Mouse (Mus musculus) brain, adult 2 months (tissue): ENCODE measurements at regions not wholly inside any gene's neighbourhood (a gene's known extent, or its start where the extent isn't known, plus 50 kb on each side); places are given as distances from the start of the nearest gene placed in this dataset.
"Not testable (repeated sequence)": the region's sequence is repeated elsewhere in the genome, so short reads cannot be mapped to it uniquely, and the experiment has no call there.

Experiments
- DNase-seq: peaks from one replicate; pipeline ENCODE4 v3.0.0; 2011; ENCODE audit warnings: low read depth, low spot score

DNA sequence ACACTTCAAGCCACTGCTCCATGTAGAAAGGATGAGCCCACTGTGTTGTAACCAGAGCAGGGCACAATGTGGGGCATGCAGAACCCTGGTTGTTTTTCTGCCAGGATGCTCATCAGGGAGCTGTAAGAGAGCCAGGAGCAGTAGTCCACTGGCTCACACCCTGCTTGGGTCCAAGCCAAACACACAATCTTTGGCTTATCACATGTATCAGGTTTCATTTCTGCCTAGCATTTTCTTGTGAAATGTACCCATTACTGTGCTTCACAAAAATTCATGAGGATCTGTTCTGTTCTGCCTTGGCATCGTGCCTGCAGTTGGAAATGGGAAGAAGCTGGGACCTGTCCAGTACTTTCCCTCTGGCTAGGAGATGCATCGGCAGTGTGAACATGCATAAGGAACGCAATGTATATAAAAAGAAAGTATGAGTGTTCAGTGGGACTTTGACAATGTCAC, 491.6 kb upstream of the Igfbp3 start:
- peak; percentile 86 for DNase-seq

- no peak for DNase-seq
Measured at GRCm38 (mm10) chr11:7697591-7697990, 483.9 kb upstream of the Igfbp3 start.

- DNase-seq = not testable (repeated sequence)
Measured at GRCm38 (mm10) chr11:7689701-7690100, 476.0 kb upstream of the Igfbp3 start.

DNA sequence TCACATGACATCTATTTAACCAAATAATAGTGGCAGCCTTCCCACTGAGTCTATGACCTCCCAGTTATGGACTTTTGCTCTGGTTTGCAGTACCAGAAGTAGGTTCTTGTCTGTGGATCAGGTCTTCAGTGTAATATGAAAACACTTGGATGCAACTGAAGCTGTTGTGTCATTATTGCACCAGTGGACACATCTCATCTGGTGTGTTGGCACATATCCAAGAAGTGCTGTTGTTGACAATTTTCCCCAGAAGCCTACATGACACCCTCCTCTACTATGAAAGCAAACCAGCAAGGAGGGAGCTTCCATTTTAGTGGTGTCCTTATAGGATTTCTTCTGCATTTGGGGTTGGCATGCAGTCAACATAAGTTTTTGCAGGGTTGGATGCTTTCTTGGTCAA, 459.1 kb upstream of the Igfbp3 start:
- no peak for DNase-seq

DNA sequence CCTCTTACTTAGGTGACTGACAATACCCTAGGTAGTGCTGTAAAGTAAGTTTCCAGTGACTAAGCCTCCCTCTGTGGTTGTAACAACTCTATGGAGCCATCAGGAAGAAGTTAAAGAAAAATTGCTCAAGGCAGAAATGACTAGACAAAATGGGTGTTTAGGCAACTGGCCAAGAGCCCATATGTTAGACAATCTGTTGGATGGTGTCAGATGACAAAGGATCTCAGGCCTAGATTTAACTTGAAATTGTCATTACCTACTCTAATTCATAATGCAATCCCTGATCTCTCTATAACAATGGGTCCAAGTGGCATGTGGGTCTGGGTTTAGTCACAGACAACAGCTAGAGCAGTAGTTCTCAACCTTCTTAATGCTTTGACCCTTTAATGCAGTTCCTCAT, 416.9 kb upstream of the Igfbp3 start:
- DNase-seq = peak; percentile 60

GRCm38 (mm10) chr11:7625256-7625655, 411.5 kb upstream of the Igfbp3 start:
- DNase-seq = peak; percentile 50

DNA sequence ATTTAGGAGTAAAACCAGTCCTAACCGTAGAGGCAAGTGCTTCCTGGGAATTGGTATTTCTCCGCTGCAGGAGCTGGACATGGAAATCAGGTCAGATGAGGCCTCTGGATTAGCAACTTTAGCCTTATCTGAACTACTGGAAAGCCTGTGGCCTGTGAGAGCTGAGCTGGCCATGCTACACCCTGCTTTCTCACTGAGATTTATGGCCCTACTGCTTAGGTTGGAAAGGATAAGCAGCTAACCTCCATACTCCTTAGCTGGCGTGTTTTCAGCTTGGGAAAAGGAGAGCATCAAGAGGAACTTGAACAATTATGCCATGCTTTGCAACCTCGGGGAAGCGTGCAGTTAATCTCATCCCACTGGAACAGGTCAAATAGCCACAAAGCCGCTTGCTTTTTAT, 406.6 kb upstream of the Igfbp3 start:
- no peak for DNase-seq

GRCm38 (mm10) chr11:7610752-7611151, 397.0 kb upstream of the Igfbp3 start:
- DNase-seq = peak; percentile 14

DNA sequence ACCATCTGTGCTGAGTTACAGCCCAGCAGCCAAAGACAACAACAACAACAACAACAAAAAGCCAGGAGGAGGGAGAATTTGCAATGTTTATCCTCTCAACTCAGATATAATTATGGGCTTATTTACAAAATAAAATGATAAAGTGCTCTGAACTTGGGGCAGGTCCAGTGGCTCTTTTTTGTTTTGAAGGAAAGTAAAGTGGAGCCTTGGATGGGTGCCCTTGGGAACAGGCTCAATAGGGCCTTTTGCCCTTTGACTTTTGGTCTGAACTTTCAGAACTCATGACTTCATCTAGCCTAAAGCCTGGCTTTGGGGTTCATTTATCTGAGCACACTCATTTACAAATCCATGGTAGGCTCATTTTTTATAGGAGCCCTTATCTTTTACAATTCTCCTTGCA, 396.2 kb upstream of the Igfbp3 start:
- no peak for DNase-seq

- DNase-seq = no peak
Measured at GRCm38 (mm10) chr11:7606652-7607051, 392.9 kb upstream of the Igfbp3 start.

GRCm38 (mm10) chr11:7592010-7592409, 378.3 kb upstream of the Igfbp3 start:
- DNase-seq = no peak

- DNase-seq = peak; percentile 35
Measured at GRCm38 (mm10) chr11:7583296-7583695, 369.6 kb upstream of the Igfbp3 start.

- DNase-seq = peak; percentile 31
Measured at GRCm38 (mm10) chr11:7568484-7568883, 354.8 kb upstream of the Igfbp3 start.

DNA sequence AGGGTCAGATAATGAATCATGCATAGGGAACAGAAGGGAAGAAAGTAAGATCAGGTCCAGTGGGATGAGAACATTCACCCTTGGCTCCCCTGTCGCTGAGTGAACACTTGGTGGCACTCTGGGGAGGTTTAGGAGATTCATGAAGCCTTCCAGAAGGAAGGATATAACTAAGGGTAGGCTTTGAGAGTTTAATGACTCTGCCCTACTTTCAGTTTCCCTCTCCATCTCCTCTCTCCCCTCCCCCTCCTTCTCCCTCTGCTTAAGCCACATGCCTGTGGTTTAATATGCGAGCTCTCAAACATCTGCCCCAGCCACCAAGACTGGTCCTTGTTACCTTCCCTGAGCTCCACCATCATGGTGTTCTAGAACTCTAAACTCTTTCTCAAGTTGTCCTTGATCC, 348.3 kb upstream of the Igfbp3 start:
- no peak for DNase-seq

- no peak for DNase-seq
Measured at GRCm38 (mm10) chr11:7561437-7561836, 347.7 kb upstream of the Igfbp3 start.

DNA sequence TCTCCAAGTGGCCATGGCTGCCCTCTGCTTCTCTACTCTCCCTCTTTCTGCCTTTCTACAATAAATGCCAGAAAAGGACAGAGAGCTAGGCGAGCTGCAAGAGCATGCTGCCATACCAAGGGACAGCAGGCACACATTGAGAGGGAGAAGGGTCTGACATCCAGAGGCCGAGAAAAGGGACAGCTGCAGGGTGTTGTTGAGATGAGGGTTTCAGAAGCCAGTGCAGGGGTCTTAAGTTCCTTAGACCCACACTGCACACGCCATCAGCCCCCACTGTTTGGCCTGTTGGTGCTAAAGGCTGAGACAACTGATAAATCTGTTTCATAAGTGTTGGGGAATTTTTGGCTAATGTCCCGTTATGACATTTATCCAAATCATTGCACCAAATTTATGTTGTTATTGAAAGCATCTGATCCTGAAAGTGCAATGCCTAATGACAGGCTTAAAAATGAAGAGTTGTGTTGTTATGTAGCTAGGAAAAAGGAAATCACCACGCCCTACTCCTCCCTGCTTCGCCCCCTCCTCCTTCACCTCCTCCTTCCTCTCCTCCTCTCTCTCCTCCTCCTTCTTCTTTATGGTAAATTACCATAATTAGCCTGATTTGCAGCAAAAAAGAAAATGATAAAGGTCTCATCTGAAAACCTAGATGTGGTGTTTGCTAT, 342.0 kb upstream of the Igfbp3 start:
- DNase-seq = no peak

GRCm38 (mm10) chr11:7552154-7552553, 338.4 kb upstream of the Igfbp3 start:
- DNase-seq = no peak

- DNase-seq = no peak
Measured at GRCm38 (mm10) chr11:7547796-7548195, 334.1 kb upstream of the Igfbp3 start.

- DNase-seq = peak; percentile 13
Measured at GRCm38 (mm10) chr11:7545621-7546020, 331.9 kb upstream of the Igfbp3 start.

- no peak for DNase-seq
Measured at GRCm38 (mm10) chr11:7534590-7534989, 320.9 kb upstream of the Igfbp3 start.

- no peak for DNase-seq
Measured at GRCm38 (mm10) chr11:7533327-7533726, 319.6 kb upstream of the Igfbp3 start.

DNA sequence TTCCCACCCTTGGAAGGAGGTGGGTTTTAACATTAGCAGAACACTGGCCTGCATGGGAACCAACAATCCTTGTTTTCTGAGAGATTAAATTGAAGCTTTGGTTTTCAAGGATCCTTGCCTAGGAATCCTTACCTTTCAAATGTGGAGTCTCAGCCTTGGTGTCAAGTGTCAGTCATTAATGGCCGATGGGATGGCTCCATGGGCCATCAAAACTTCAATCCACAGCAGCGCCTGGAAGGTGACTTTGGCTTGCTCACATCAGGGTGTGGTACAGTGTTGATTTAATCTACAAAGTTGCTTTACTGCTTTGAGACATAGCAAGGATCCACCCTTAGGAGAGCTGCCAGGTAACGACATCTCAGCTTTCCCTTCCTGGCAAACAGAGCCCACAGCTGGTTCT, 318.1 kb upstream of the Igfbp3 start:
- no peak for DNase-seq

DNA sequence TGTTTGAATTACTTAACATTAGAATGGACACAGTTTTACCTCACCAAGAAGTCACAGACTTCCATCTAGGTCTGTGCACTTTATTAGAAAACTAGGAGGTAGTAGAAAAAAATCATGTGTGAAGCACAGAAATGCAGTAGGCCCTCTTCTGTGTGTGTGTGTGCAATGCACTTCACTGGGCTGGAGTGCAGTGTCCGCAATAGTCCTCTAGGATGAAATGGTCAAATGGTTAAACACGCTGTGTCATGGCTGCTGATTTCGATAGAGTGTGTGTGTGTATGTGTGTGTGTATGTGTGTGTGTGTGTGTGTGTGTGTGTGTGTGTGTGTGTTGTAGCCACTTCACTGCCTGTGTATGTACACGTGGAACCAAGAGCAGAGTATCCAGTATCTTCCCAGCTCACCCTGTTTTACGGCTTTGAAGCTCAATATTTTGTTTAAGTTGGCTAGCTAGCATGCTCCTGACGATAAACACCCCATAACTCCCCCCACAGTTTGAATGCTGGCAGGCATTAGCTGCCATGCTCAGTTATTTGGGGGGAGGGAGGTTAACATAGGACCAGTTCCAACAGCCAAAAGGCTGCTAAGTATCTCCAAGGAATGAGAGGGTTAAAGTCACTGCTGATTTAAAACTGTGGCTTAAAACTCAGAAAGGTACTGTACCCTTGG, 316.9 kb upstream of the Igfbp3 start:
- DNase-seq = no peak
